Mouse (Mus musculus): ENCODE measurements at regions not wholly inside any gene's neighbourhood (a gene's known extent, or its start where the extent isn't known, plus 50 kb on each side); places are given as distances from the start of the nearest gene placed in this dataset.
A peak's percentile ranks its signal among the peaks of the same experiment; 100 is the strongest.

- Histone ChIP-seq H3K27ac (no peak overlapping the region), H3K4me2 (replicated peaks) (peak overlapping the region; percentile 62), H3K4me1 (peaks cover 5% of the 10 kb centered on the region; the same call in 1 of the 2 replicates), H3K4me3 (peak overlapping the region; percentile 46), H3K27me3 (peaks cover 2% of the 10 kb centered on the region; the same call in 1 of the 2 replicates), H3K9me3 (no peaks in the 10 kb centered on the region), H3K36me3 (no peaks in the 10 kb centered on the region), H3K9ac (no peak overlapping the region)
- no peak for ATAC-seq (ENCODE audit: low FRiP score, low read depth)
- 5% methylated on average over 13 of the region's 13 CpGs for WGBS
Observed at GRCm38 (mm10) chr8:31033281-31033680, 2395.2 kb upstream of the 5930422O12Rik start.

- no peak for ATAC-seq (ENCODE audit: low FRiP score, low read depth)
- no peak overlapping the region for H3K9ac ChIP-seq
- H3K27me3 ChIP-seq: peaks cover 2% of the 10 kb centered on the region; the same call in 1 of the 2 replicates
- H3K27ac ChIP-seq: no peak overlapping the region
- 75% methylated on average over 2 of the region's 2 CpGs for WGBS
- H3K36me3 ChIP-seq: no peaks in the 10 kb centered on the region
- no peak overlapping the region for H3K4me2 ChIP-seq (replicated peaks)
- no peak overlapping the region for H3K4me3 ChIP-seq
- H3K9me3 ChIP-seq: no peaks in the 10 kb centered on the region
- peaks cover 5% of the 10 kb centered on the region; the same call in 1 of the 2 replicates for H3K4me1 ChIP-seq
Observed at GRCm38 (mm10) chr8:31036892-31037291, 2391.6 kb upstream of the 5930422O12Rik start.
